Mouse (Mus musculus): ENCODE measurements at regions not wholly inside any gene's neighbourhood (a gene's known extent, or its start where the extent isn't known, plus 50 kb on each side); places are given as distances from the start of the nearest gene placed in this dataset.

DNA sequence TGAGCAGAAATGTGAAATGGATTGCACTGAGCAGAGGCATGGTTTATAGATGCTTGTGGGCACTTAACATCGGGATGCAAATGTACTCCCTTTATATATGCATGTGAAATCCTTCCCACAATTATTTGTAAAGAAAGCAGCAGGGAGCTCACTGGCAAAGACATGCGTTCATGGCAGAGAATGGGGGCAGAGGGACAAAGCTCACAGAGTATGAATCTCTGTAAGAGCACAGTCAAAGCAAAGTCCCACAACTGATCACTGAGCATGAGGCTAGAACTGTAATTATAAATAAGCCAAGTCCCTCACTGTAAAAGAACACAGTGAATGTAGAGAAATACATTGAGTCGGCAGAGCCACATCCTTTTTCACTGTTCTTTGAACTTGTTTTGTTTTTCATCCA lies 285.6 kb upstream of the Tbc1d2b start:
- TF ChIP-seq POLR2A (IDR thresholded peaks at IDR 0.05; ENCODE audit: borderline replicate concordance, low read depth, low read length), result no peak
- TF ChIP-seq CTCF (IDR thresholded peaks at IDR 0.05; ENCODE audit: low read depth, low read length), result no peak

All from bone marrow macrophage, adult 2 months (primary cell).